Mouse (Mus musculus) CH12.LX (cell line): ENCODE measurements around the gene Olfr1454. TPM values are rescaled to one million over a fixed set of nuclear protein-coding genes. Genes with fewer than 3 reads are reported as not detected.

Source experiments
- polyA plus RNA-seq: library from polyadenylated mRNA; unstranded; fragments of >175 nt; gene quantifications from 2 replicates; pipeline ENCODE4 v1.2.1, GENCODE M21; 2012; ENCODE audit warnings: low read depth; ENCODE audit not compliant: insufficient read length
- total RNA-seq, 2 experiments: library from RNA; depleted of rRNA; stranded (reverse); fragments of 300-350 nt in 1 of 2; fragments of >200 nt in 1 of 2; gene quantifications; 2 replicates each; pipeline ENCODE4 v1.2.3; 2012 to 2014

Gene Olfr1454
- total and polyA plus RNA-seq, 3 experiments, result not detected

Other genes with a start within 250 kb of the Olfr1454 start
- gene Gm5244, start 213.9 kb upstream of the Olfr1454 start, total RNA-seq (2012; rRNA removed), result not detected in 2 replicates
- gene Gm5244, start 213.9 kb upstream of the Olfr1454 start, total RNA-seq (2014; rRNA removed), result not detected in 2 replicates
- gene Gm5244, start 213.9 kb upstream of the Olfr1454 start, polyA plus RNA-seq, result not detected in 2 replicates
- not detected in 2 replicates for gene Olfr1444, start 203.3 kb upstream of the Olfr1454 start, total RNA-seq (2012; rRNA removed)
- not detected in 2 replicates for gene Olfr1444, start 203.3 kb upstream of the Olfr1454 start, total RNA-seq (2014; rRNA removed)
- gene Olfr1444, start 203.3 kb upstream of the Olfr1454 start, polyA plus RNA-seq, result not detected in 2 replicates
- not detected in 2 replicates for gene Olfr1445, start 176.8 kb upstream of the Olfr1454 start, total RNA-seq (2012; rRNA removed)
- gene Olfr1445, start 176.8 kb upstream of the Olfr1454 start, total RNA-seq (2014; rRNA removed), result not detected in 2 replicates
- not detected in 2 replicates for gene Olfr1445, start 176.8 kb upstream of the Olfr1454 start, polyA plus RNA-seq
- not detected in 2 replicates for gene Olfr1446, start 167.1 kb upstream of the Olfr1454 start, total RNA-seq (2012; rRNA removed)
- not detected in 2 replicates for gene Olfr1446, start 167.1 kb upstream of the Olfr1454 start, total RNA-seq (2014; rRNA removed)
- not detected in 2 replicates for gene Olfr1446, start 167.1 kb upstream of the Olfr1454 start, polyA plus RNA-seq
- gene Olfr1447, start 156.9 kb upstream of the Olfr1454 start, total RNA-seq (2012; rRNA removed), result not detected in 2 replicates
- not detected in 2 replicates for gene Olfr1447, start 156.9 kb upstream of the Olfr1454 start, total RNA-seq (2014; rRNA removed)
- gene Olfr1447, start 156.9 kb upstream of the Olfr1454 start, polyA plus RNA-seq, result not detected in 2 replicates
- not detected in 2 replicates for gene Olfr1448, start 136.2 kb upstream of the Olfr1454 start, total RNA-seq (2012; rRNA removed)
- not detected in 2 replicates for gene Olfr1448, start 136.2 kb upstream of the Olfr1454 start, total RNA-seq (2014; rRNA removed)
- not detected in 2 replicates for gene Olfr1448, start 136.2 kb upstream of the Olfr1454 start, polyA plus RNA-seq
- gene Olfr1449, start 129.8 kb upstream of the Olfr1454 start, total RNA-seq (2012; rRNA removed), result not detected in 2 replicates
- gene Olfr1449, start 129.8 kb upstream of the Olfr1454 start, total RNA-seq (2014; rRNA removed), result not detected in 2 replicates
- gene Olfr1449, start 129.8 kb upstream of the Olfr1454 start, polyA plus RNA-seq, result not detected in 2 replicates
- gene Olfr1450, start 110.4 kb upstream of the Olfr1454 start, total RNA-seq (2012; rRNA removed), result not detected in 2 replicates
- not detected in 2 replicates for gene Olfr1450, start 110.4 kb upstream of the Olfr1454 start, total RNA-seq (2014; rRNA removed)
- not detected in 2 replicates for gene Olfr1450, start 110.4 kb upstream of the Olfr1454 start, polyA plus RNA-seq
- not detected in 2 replicates for gene Olfr1451, start 65.6 kb upstream of the Olfr1454 start, total RNA-seq (2012; rRNA removed)
- gene Olfr1451, start 65.6 kb upstream of the Olfr1454 start, total RNA-seq (2014; rRNA removed), result not detected in 2 replicates
- not detected in 2 replicates for gene Olfr1451, start 65.6 kb upstream of the Olfr1454 start, polyA plus RNA-seq
- gene Olfr1453, start 32.3 kb upstream of the Olfr1454 start, total RNA-seq (2012; rRNA removed), result not detected in 2 replicates
- gene Olfr1453, start 32.3 kb upstream of the Olfr1454 start, total RNA-seq (2014; rRNA removed), result not detected in 2 replicates
- not detected in 2 replicates for gene Olfr1453, start 32.3 kb upstream of the Olfr1454 start, polyA plus RNA-seq
- not detected in 2 replicates for gene Olfr1457, start 37.3 kb downstream of the Olfr1454 start, total RNA-seq (2012; rRNA removed)
- gene Olfr1457, start 37.3 kb downstream of the Olfr1454 start, total RNA-seq (2014; rRNA removed), result not detected in 2 replicates
- gene Olfr1457, start 37.3 kb downstream of the Olfr1454 start, polyA plus RNA-seq, result not detected in 2 replicates
- gene Olfr1458, start 46.2 kb downstream of the Olfr1454 start, total RNA-seq (2012; rRNA removed), result not detected in 2 replicates
- gene Olfr1458, start 46.2 kb downstream of the Olfr1454 start, total RNA-seq (2014; rRNA removed), result not detected in 2 replicates
- not detected in 2 replicates for gene Olfr1458, start 46.2 kb downstream of the Olfr1454 start, polyA plus RNA-seq
- not detected in 2 replicates for gene Olfr1459, start 88.9 kb downstream of the Olfr1454 start, total RNA-seq (2012; rRNA removed)
- gene Olfr1459, start 88.9 kb downstream of the Olfr1454 start, total RNA-seq (2014; rRNA removed), result not detected in 2 replicates
- gene Olfr1459, start 88.9 kb downstream of the Olfr1454 start, polyA plus RNA-seq, result 0.07 TPM in 1 of 2 replicates, not detected in the other
- not detected in 2 replicates for gene Olfr1461, start 102.4 kb downstream of the Olfr1454 start, total RNA-seq (2012; rRNA removed)
- not detected in 2 replicates for gene Olfr1461, start 102.4 kb downstream of the Olfr1454 start, total RNA-seq (2014; rRNA removed)
- gene Olfr1461, start 102.4 kb downstream of the Olfr1454 start, polyA plus RNA-seq, result not detected in 2 replicates
- not detected in 2 replicates for gene Olfr1462, start 125.1 kb downstream of the Olfr1454 start, total RNA-seq (2012; rRNA removed)
- gene Olfr1462, start 125.1 kb downstream of the Olfr1454 start, total RNA-seq (2014; rRNA removed), result not detected in 2 replicates
- gene Olfr1462, start 125.1 kb downstream of the Olfr1454 start, polyA plus RNA-seq, result not detected in 2 replicates
- gene Olfr1463, start 170.7 kb downstream of the Olfr1454 start, total RNA-seq (2012; rRNA removed), result not detected in 2 replicates
- not detected in 2 replicates for gene Olfr1463, start 170.7 kb downstream of the Olfr1454 start, total RNA-seq (2014; rRNA removed)
- not detected in 2 replicates for gene Olfr1463, start 170.7 kb downstream of the Olfr1454 start, polyA plus RNA-seq